Mouse (Mus musculus): Measurements from ENCODE around the gene Pde4d. TPM values are rescaled to one million over a fixed set of nuclear protein-coding genes. Genes with fewer than 3 reads are reported as not detected.
A peak's percentile ranks its signal among the peaks of the same experiment; 100 is the strongest.

Gene Pde4d
- total RNA-seq, 2 experiments from 2014 or later, result 36.9 to 46.8 TPM

GRCm38 (mm10) chr13:109808039-109808438, 1358.3 kb downstream of the Pde4d start:
- intact Hi-C loops (cut with DNase I), result no loop called here
- DNase-seq, result no peak

- intact Hi-C loops (cut with DNase I), result no loop called here
- no peak for DNase-seq
Measured at GRCm38 (mm10) chr13:109808946-109809345, 1359.2 kb downstream of the Pde4d start.

- intact Hi-C loops (cut with DNase I), result no loop called here
- no peak for DNase-seq
Measured at GRCm38 (mm10) chr13:109809646-109810045, 1359.9 kb downstream of the Pde4d start.

GRCm38 (mm10) chr13:109813924-109814323, 1364.2 kb downstream of the Pde4d start:
- intact Hi-C loops (cut with DNase I), result no loop called here
- DNase-seq, result no peak

GRCm38 (mm10) chr13:109819071-109819470, 1369.3 kb downstream of the Pde4d start:
- intact Hi-C loops (cut with DNase I), result no loop called here
- DNase-seq, result no peak

GRCm38 (mm10) chr13:109820141-109820540, 1370.4 kb downstream of the Pde4d start:
- intact Hi-C loops (cut with DNase I), result loop anchor here (1.0 kb wide), 1 partner anchor 39 kb away; no protein-coding TSS in a partner anchor
- no peak for DNase-seq

GRCm38 (mm10) chr13:109820866-109821265, 1371.1 kb downstream of the Pde4d start:
- intact Hi-C loops (cut with DNase I), result loop anchor here (1.0 kb wide), 1 partner anchor 40 kb away; no protein-coding TSS in a partner anchor
- no peak for DNase-seq

GRCm38 (mm10) chr13:109821725-109822412, 1372.1 kb downstream of the Pde4d start:
- peak in 1 of 2 experiments; percentile 3 for DNase-seq
- intact Hi-C loops (cut with DNase I), result loop anchor here (2.0 kb wide), 1 partner anchor 81 kb away; no protein-coding TSS in a partner anchor

- DNase-seq, result peak; percentile 91 to 92
- intact Hi-C loops (cut with DNase I), result loop anchor here (2.0 kb wide), 1 partner anchor 80 kb away; no protein-coding TSS in a partner anchor
Measured at GRCm38 (mm10) chr13:109822413-109823298, 1372.9 kb downstream of the Pde4d start.

- peak; percentile 8 to 18 for DNase-seq
Measured at GRCm38 (mm10) chr13:109823307-109824031, 1373.7 kb downstream of the Pde4d start.

GRCm38 (mm10) chr13:109825891-109826290, 1376.1 kb downstream of the Pde4d start:
- DNase-seq, result no peak
- intact Hi-C loops (cut with DNase I), result no loop called here

More at GRCm38 (mm10) chr13:109823307-109824031, 1373.7 kb downstream of the Pde4d start:
- intact Hi-C loops (cut with DNase I), result loop anchor here (2.0 kb wide), 1 partner anchor 79 kb away; no protein-coding TSS in a partner anchor

- intact Hi-C loops (cut with DNase I), result no loop called here
- no peak for DNase-seq
Measured at GRCm38 (mm10) chr13:109827341-109827740, 1377.6 kb downstream of the Pde4d start.

GRCm38 (mm10) chr13:109827909-109828308, 1378.2 kb downstream of the Pde4d start:
- intact Hi-C loops (cut with DNase I), result no loop called here
- no peak for DNase-seq

GRCm38 (mm10) chr13:109829444-109829843, 1379.7 kb downstream of the Pde4d start:
- no peak for DNase-seq
- intact Hi-C loops (cut with DNase I), result no loop called here

GRCm38 (mm10) chr13:109834935-109835334, 1385.2 kb downstream of the Pde4d start:
- no peak for DNase-seq
- intact Hi-C loops (cut with DNase I), result no loop called here

- no peak for DNase-seq
- intact Hi-C loops (cut with DNase I), result no loop called here
Measured at GRCm38 (mm10) chr13:109837453-109837852, 1387.7 kb downstream of the Pde4d start.

GRCm38 (mm10) chr13:109837921-109838320, 1388.2 kb downstream of the Pde4d start:
- intact Hi-C loops (cut with DNase I), result no loop called here
- no peak for DNase-seq

GRCm38 (mm10) chr13:109840251-109840650, 1390.5 kb downstream of the Pde4d start:
- no peak for DNase-seq
- intact Hi-C loops (cut with DNase I), result no loop called here

GRCm38 (mm10) chr13:109841140-109841822, 1391.5 kb downstream of the Pde4d start:
- intact Hi-C loops (cut with DNase I), result no loop called here
- DNase-seq, result no peak

- no peak for DNase-seq
- intact Hi-C loops (cut with DNase I), result no loop called here
Measured at GRCm38 (mm10) chr13:109842982-109843381, 1393.2 kb downstream of the Pde4d start.

All from heart, postnatal 14 days (tissue).